Mouse (Mus musculus) hindbrain, embryonic 16.5 days (tissue): ENCODE results near the gene Clgn. TPM values are rescaled to one million over a fixed set of nuclear protein-coding genes. Genes with fewer than 3 reads are reported as not detected.

Experiments
- ATAC-seq: fragments of 200-750 bp; cut with Nextera tagmentation; 2 replicates; pipeline ENCODE4 v1.8.0; 2017; ENCODE audit warnings: moderate TSS enrichment, moderate library complexity
- H3K27ac ChIP-seq: fragments of 300-500 bp; sonication (generic); 2 replicates; pipeline ENCODE4 v1.5.1; 2014; ENCODE audit warnings: low read depth, mild to moderate bottlenecking, control low read depth, low read length, moderate library complexity
- H3K27me3 ChIP-seq: fragments of 300-500 bp; sonication (generic); replicated peaks from 2 replicates; pipeline ENCODE4 v1.6.1; 2014; ENCODE audit warnings: low read length; ENCODE audit not compliant: control insufficient read depth, insufficient read depth
- H3K36me3 ChIP-seq: fragments of 300-500 bp; sonication (generic); 2 replicates; pipeline ENCODE4 v1.6.1; 2014; ENCODE audit warnings: mild to moderate bottlenecking, low read length, moderate library complexity, mixed read lengths; ENCODE audit not compliant: control insufficient read depth, insufficient read depth
- H3K4me1 ChIP-seq: fragments of 300-500 bp; sonication (generic); 2 replicates; pipeline ENCODE4 v1.6.1; 2014; ENCODE audit warnings: low read depth, low read length; ENCODE audit not compliant: control insufficient read depth, insufficient read depth
- H3K4me2 ChIP-seq: fragments of 300-500 bp; sonication (generic); 2 replicates; pipeline ENCODE4 v1.6.1; 2014; ENCODE audit warnings: mild to moderate bottlenecking, low read length, control low read depth, moderate library complexity
- H3K4me3 ChIP-seq: fragments of 300-500 bp; sonication (generic); 2 replicates; pipeline ENCODE4 v1.5.1; 2014; ENCODE audit warnings: mild to moderate bottlenecking, low read length, control low read depth, moderate library complexity
- H3K9ac ChIP-seq: fragments of 300-500 bp; sonication (generic); 2 replicates; pipeline ENCODE4 v1.6.1; 2014; ENCODE audit warnings: low read depth, mild to moderate bottlenecking, control low read depth, low read length, moderate library complexity
- H3K9me3 ChIP-seq: fragments of 300-500 bp; sonication (generic); 2 replicates; pipeline ENCODE4 v1.6.1; 2014; ENCODE audit warnings: mild to moderate bottlenecking, low read length, moderate library complexity; ENCODE audit not compliant: control insufficient read depth
- WGBS: fragments of 180-500 bp; shearing (Covaris S2); extraction: QIAGEN DNeasy Blood & Tissue Kit; methylation state at CpG from one replicate; pipeline ENCODE4 v1.1.7; 2014; 5-methylcytosine and 5-hydroxymethylcytosine counted together
- polyA plus RNA-seq: library from polyadenylated mRNA; unstranded; fragments of >200 nt; fragmentation: Nextera tagmentation; extraction: Ambion mirVana; gene quantifications from 2 replicates; pipeline ENCODE4 v1.2.1, GENCODE M21; 2015

Gene Clgn
- polyA plus RNA-seq, 1 experiment from 2014 or later: 17.0 TPM

DNA sequence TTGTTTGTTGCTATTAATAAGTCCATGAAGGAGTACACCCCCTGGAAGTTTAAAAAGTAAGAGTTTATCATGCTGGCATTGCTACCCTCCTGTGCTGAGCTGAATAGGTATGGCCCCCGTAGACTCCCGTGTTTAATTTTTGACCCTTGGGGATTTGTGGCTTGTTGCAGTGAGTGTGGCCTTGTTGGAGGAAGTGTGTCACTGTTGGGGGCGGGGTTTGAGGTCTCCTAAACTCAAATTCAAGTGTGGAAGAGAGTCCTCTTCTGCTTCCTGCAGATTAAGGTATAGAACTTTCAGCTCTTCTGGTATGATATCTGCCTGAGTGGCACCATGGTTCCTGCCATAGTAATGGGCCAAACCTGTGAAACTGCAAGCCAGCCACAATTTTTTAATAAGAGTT, 69.9 kb downstream of the Clgn start:
- no peak overlapping the region for H3K4me3 ChIP-seq
- H3K9me3 ChIP-seq: no peaks in the 10 kb centered on the region
- no peak overlapping the region for H3K4me2 ChIP-seq
- H3K27me3 ChIP-seq: no peaks in the 10 kb centered on the region
- H3K4me1 ChIP-seq: no peaks in the 10 kb centered on the region
- WGBS: 80% methylated on average over 3 of the region's 3 CpGs
- no peaks in the 10 kb centered on the region for H3K36me3 ChIP-seq
- no peak for ATAC-seq
- H3K9ac ChIP-seq: no peak overlapping the region
- H3K27ac ChIP-seq: no peak overlapping the region

Other genes starting within 250 kb of the Clgn start
- 16.2 and 16.5 TPM in 2 replicates for gene Tbc1d9, start 224.5 kb upstream of the Clgn start, polyA plus RNA-seq
- 6.9 and 7.2 TPM in 2 replicates for gene Gm10645, start 223.7 kb upstream of the Clgn start, polyA plus RNA-seq
- 0.12 and 0.21 TPM in 2 replicates for gene Ucp1, start 99.5 kb upstream of the Clgn start, polyA plus RNA-seq
- gene Elmod2, start 57.4 kb upstream of the Clgn start, polyA plus RNA-seq: 18.5 and 21.6 TPM in 2 replicates
- gene Mgat4d, start 41.4 kb upstream of the Clgn start, polyA plus RNA-seq: not detected in 2 replicates
- 284 and 330 TPM in 2 replicates for gene Scoc, start 68.5 kb downstream of the Clgn start, polyA plus RNA-seq
- gene Olfr370, start 145.9 kb downstream of the Clgn start, polyA plus RNA-seq: 0.06 TPM in 1 of 2 replicates, not detected in the other
- 339 and 367 TPM in 2 replicates for gene Ndufb7, start 176.8 kb downstream of the Clgn start, polyA plus RNA-seq
- 1,512 and 1,598 TPM in 2 replicates for gene Tecr, start 218.1 kb downstream of the Clgn start, polyA plus RNA-seq
- 60.8 and 61.8 TPM in 2 replicates for gene Dnajb1, start 218.3 kb downstream of the Clgn start, polyA plus RNA-seq